Mouse (Mus musculus) frontal cortex, adult 2 months (tissue): ENCODE results near the gene Tuba8. TPM values are rescaled to one million over a fixed set of nuclear protein-coding genes. Genes with fewer than 3 reads are reported as not detected.

ENCODE experiments used
- DNase-seq, 2 experiments: peaks; one replicate each; pipeline ENCODE4 v3.0.0; 2022; ENCODE audit warnings: low spot score in 1 of 2; ENCODE audit errors: extremely low spot score in 1 of 2
- polyA plus RNA-seq: library from polyadenylated mRNA; depleted of rRNA; stranded (reverse); fragments of >200 nt; gene quantifications from 2 replicates; pipeline ENCODE4 v1.2.3, GENCODE M21; 2012

The Tuba8 gene
- polyA plus RNA-seq, 1 experiment: 15.4 TPM

DNA sequence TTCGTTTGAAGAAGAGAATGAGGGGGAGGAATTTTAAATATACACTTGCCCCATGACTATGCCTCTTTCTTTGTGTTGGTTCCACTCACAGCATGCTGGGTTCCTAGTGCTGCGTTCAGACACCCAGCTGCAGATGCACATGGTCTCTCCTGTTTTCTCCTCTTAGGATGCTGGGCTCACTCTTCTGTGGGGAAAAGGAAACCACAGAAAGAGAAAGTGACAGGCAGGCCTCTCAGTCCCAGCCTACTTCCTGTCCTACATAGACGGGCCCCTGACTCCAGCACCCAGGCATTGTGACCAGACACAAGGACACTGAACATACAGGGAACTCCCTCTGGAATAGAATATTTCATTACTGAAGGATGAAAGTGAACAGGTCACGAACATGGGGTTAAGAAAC is 15.5 kb downstream of the Tuba8 start:
- no peak for DNase-seq

DNA sequence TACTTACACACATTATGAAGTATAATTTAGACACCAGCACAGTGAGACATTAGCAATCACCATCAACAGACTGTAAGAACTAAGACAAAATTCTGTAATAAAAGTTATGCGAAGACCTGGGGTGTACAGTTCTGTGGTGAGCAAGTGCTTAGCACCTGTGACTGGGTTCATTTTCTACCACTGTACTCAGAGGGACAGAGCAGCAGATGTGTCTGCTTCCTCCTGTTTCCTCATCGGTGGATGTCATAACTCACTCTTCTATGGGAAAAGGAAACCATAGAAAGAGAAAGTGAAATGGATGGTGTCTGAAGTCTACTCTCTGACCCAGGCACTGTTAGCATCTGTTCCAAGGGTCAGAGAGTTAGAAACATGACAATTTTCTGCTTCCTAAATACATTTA is 16.2 kb downstream of the Tuba8 start:
- DNase-seq: no peak

DNA sequence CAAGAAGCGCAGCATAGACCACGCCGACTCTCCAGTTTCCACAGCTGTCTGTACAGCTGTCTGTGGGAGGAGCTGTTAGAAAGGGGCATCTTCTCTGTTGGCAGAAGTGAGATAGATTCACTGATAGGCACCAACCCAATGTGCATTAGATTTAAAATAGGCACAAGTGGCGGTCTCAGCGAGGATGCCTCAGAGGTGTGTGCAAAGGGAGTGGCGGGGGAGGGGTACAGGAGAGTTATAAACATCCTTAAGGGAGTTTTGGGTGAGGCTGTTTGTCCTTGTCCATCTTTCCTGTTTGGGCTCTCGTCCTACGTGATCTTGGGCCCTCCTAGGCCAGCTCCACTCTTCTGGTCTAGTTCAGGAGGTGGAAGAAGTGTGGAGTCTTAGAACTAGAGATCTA is 17.9 kb downstream of the Tuba8 start:
- DNase-seq: no peak

DNA sequence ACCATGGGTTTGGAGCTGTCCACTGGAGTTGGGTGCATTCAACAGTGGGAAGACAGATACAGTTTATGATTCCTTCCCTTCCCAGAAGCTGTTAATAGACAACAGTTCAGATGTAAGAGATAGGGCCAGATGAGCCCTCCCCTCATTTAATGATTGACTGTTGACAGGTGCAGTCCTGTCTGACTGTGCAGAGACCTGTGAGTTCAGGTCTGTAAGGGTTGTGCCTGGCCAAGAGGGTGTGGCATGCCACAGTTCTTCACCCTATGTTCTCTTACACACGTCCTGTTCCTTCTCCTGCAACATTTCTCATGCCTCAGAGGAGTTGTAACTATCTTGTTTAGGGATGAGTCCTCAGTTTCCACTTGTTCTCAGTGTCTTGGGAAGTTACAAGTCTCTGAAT is 22.2 kb downstream of the Tuba8 start:
- no peak for DNase-seq

DNA sequence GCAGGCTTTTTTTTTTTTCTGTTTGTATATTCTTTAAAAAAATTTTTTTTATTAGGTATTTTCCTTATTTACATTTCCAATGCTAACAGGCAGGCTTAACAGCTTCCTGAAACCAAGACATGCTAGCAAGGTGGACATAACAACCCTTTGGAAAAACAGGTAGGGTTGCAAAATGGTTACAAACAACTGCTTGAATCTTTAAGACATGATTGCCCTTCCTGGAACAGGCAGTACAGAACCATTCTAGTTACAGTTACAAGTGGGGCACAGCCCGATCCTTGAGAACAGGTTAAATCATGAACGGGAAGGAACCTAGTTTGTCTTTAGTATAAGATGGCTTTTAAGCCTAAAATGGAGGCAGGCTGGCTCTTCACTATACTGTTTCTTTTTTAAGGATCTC is 25.9 kb downstream of the Tuba8 start:
- no peak for DNase-seq

DNA sequence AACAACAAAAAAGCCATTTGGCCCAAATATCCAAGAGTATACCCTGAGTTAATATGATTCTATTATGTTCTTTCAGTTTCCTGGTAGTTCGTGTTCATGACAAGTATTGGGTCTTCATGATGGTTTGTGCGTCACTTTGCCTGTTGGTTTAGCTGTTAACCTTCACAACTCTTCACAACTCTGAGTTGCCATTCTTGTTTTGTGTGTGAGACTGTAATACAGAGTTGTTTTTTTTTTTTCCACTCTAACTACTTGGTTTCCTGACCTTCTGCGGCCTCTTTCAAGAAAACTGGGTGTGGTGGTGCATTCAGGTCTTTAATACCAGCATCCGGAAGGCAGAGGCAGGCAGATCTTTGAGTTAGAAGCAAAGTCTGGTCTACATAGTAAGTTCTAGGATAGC is 27.7 kb downstream of the Tuba8 start:
- DNase-seq: no peak

DNA sequence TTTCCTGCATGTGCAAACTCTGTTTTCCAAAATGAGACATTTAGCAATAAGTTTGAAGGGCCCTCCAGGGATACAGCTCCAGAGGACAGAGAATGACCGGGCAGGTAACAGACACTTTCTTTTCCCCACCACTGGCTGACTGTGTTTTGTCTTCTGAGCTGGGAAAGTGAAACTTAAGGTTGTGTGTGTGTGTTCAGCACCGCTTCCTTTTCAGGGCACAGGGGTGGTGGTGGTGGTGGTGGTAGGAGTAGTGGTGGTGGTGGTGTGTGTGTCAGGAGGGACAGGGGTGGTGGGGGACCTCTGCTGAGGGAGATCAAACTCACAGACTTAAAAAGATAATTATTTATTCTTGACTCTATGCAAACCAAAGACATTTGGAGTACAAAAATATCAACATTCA is 31.3 kb downstream of the Tuba8 start:
- DNase-seq: no peak

DNA sequence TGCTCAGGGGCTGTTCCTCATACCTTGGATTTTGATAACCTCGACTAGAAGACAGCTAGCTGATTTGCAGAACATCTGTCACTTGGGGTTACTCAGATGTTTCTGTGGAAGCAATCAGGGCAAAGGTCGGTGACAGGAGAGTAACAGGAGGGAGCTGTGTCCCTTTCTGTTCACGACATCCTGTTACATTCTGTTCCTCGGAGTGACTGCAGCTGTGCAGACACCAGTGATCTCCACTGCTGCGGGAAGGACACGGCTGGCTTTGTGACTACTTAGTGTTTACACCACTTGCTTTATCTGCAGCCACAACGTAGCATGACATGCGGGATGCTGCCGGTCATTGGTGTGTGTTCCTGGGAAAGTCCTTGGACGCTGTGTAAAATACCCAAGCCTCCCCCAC is 32.7 kb downstream of the Tuba8 start:
- no peak for DNase-seq

DNA sequence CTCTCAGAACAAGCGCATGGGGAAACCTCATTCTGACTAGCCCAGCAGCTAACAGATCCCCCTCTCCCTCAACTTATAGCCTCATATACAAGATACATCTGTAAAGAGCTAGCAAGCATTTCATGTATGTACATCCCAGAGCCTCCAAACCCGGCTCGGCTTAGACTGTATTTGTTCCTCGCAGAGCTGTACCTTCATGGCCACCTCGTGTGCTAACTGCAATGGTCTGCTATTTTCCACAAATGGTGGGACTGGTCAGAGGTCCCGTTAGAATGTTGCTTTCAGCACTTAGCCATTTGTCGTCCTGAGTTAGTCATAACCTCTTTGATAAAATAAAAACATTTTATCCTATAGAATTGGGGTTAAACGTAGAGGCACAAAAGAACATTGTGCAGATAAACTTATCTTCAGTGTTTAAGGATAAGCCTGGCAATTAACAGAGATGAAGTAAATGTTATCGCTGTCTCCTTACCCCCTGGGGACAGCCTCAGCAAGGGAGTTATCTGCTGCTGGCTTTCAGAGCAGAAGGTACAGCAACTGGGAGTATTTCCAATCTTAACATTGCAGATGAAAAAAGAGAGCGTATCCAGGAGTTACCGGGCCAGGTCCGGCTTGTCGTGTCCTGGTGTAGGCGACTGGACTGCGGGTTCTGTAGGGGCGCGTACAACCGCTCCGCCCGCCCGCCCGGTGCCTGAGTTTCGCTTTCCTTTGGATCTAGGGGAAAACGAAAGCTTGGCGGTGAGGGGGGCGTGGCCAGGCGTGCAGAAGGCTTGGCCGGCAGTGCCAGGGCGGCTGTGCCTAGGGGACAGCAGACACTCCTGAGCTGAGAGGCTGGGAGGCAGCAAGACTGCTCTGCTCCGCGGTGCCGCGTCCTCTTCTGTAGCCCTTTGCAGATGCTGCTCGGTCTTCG is 34.9 kb downstream of the Tuba8 start, which contains the start of gene Usp18:
Gene Usp18, plus strand, starts transcription at position 780 of the 910 bp plus-strand sequence.
- DNase-seq: peak; percentile 39 to 67

DNA sequence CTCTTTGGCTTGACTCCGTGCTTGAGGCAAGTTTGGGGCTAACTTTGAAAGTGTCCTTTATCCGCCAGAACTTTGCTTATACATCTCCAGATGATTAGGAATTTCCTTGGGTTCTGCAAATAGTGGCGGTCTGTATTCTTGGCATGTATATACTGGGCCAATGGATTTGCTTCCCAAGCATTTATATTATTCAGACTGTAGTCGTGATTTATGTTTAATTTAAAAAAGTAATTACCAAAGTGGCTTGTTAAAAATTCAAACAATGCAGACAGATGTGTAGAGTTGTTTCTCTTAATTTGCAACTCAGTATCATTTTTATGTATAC is 35.5 kb downstream of the Tuba8 start:
- no peak for DNase-seq

DNA sequence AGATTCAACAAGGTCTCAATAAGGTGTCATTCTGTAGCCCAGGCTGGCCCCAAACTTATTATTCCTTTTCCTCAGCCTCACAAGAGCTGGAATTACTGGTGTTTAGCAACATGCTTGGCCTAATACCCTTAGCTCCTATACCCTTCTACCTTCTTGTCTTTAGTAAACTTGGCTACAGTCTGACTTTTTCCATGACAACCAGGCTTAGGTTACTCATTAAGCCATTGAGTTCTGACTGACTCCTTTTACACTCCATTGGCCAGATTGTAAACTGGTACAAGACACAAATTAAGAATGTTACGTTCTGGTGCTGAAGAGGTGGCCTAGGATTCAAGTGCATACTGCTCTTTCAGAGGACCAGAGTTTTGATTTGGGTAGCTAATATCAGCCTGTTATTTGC is 39.9 kb downstream of the Tuba8 start:
- DNase-seq: no peak

DNA sequence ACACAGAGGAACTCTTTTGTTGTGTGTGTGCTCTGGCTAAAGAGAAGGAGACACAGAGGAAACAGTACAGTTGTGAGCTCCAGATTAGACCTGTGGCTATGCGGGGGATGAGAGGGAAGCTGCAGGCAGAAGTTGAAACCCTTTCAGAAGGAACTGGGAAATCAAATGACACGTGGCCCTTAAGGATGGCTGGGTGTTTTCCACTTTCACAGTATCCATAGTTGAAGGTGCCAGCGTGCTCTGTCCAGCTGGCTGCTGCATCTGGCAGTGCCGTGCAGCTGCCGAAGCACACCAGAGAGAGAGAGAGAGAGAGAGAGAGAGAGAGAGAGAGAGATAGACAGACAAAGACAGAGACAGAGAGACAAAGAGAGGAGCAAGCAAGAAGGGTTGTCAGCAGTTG is 40.8 kb downstream of the Tuba8 start:
- DNase-seq: no peak

DNA sequence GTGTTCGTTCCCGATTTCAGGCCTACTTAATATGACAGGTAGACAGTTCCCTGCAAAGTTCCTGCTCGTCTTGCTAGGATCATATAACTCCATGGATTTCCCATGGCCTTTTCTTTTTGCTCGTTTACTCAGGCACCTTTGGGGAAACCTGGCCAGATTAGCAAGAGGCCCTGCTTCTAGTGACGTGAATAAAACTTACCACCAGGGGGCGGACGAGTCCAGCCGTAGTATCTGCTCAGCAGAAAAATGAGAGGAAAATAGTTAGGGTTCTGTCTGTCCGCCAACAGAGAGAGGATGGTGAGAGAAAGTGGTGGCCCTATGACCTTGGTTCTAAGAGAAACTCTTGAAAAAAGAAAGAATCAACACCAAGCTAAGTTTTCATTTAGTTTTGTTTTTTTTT is 50.1 kb downstream of the Tuba8 start:
- DNase-seq: peak; percentile 20 to 92

DNA sequence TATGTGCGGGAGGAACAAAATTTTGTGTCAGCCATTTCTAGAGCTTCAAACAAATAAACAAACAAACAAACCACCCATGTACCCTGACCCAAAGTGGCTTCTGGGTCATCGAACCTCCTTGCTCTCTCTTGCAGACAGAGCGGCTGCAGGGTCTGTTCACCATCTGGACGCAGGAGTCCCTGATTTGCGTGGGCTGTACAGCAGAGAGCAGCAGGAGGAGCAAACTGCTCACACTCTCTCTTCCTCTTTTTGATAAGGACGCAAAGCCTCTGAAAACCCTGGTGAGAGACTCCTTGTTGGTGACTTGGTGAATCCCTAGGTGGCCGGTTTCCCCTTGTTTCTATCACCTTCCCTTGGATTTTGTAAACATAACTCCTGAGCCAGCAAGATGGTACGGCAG is 50.7 kb downstream of the Tuba8 start:
- no peak for DNase-seq

DNA sequence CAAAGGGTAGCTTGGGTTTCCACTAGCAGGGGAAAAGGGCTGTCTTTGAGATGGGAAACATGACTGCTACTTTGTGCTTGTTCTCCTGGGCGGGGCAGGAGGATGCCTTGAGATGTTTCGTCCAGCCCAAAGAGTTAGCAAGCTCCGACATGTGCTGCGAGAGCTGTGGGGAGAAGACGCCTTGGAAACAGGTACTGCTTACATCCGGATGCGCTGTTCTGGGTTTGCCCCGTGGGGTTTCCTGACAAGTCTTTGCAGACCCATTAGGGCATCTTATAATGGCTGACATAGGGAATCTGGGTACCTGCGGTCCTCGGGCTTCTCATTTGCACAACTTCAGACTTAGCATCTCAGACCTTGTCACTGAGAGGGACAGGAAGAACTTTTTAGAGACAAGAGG is 51.5 kb downstream of the Tuba8 start:
- DNase-seq: no peak

DNA sequence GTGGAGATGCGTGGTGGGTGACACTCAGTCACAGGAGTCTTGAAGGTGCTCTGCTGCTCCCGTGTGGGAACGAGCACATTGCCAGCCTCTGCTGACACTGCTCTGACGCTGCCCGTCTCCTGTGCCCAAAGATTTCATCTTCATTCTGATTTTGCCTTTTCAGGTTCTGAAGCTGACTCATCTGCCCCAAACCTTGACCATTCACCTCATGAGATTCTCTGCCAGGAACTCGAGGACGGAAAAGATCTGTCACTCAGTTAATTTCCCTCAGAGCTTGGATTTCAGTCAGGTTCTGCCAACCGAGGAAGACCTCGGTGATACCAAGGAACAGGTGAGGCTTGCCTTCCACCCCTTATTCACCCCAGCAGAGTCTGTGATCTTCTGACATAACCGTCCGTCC is 52.0 kb downstream of the Tuba8 start:
- DNase-seq: no peak

DNA sequence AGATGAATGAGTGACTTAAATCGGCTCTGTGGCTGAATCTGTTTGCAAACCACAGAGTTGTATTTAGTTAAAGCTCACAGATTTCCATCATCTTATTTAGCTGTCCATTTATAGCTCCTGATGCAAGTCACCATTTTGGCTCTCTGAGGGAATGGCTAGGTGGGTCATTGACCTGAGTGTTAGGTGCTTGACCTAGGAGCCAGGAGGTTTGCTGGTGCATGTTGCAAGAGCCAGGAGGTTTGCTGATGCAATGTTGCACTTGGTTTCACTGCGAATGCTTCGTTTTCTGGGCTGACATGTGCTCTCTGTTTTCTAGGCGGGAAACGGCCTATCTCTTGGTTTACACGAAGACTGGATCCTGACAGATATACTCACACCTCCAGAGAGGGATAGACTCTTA is 59.7 kb downstream of the Tuba8 start:
- DNase-seq: no peak

DNA sequence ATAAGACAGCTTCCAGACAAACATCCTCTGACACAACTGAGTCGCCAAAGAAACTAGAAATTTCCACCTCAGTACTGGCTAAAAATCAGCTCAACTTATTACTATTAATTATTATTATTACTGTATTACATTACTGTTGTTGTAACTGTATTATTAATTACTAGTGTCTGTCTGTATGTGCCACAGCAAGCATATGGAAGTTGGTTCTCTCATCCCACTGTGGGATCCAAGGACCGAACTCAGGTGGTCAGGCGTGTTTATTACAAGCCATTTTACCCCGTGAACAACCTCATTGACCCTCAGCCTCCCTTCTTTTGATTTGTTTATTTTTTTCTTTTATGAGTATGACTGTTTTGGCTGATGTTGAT is 61.2 kb downstream of the Tuba8 start:
- DNase-seq: no peak

DNA sequence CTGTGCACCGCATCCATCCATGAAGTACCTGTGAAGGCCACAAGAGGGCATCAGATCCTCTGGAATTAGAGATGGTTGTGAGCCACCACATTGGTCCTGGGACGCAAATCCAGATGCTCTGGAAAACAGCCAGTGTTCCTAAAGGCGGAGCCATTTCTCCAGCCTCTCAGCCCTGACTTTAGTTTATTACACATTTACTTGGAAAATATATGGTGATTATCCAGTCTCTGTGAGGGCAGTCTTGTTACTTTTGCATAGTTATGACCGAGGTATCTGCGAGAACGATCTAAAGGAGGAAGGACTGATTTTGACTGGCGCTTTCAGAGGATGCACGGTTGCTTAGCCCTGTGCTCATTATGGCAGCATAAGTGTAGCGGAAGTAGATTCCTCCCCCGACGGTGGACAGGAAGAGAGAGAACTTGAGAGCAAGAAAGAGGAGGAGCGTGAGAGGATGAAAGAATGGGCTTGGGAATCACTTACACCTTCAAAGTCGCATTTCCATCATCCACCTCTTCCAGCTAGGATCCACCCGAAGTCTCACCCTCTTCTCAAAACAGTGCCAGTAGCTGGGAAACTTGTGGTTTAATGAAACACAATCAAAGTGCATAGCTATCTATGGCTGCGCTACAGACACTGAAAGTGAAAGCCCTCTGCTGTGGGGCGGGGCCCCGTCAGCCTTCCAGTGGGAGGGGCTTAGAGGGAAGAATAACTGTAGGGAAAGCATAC is 61.7 kb downstream of the Tuba8 start:
- DNase-seq: peak; percentile 67 to 91

DNA sequence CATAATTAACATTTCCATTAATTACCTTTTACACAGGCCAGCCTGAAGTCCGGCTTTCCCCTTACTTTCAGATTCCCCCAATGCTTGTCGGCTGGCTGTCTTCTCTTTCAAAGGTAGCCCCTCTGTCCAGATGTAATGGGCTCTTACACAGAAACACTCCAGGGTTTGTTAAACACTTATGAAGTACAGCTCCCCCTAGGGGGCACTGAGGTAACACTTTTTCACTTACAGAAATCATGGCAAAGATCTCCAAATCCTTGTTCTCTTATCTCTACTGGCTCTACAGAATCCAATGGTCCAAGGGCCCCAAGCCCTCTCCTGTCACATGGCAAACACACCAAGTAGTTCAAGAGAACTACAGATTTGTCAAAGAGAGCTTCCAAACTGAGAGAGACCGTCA is 63.9 kb downstream of the Tuba8 start:
- peak in 1 of 2 experiments; percentile 63 for DNase-seq
